Mouse (Mus musculus) testis, postnatal 14 days (tissue): ENCODE measurements at regions not wholly inside any gene's neighbourhood (a gene's known extent, or its start where the extent isn't known, plus 50 kb on each side); places are given as distances from the start of the nearest gene placed in this dataset.

ENCODE experiments used
- DNase-seq: peaks from one replicate; pipeline ENCODE4 v3.0.0; 2021; ENCODE audit warnings: low spot score

DNA sequence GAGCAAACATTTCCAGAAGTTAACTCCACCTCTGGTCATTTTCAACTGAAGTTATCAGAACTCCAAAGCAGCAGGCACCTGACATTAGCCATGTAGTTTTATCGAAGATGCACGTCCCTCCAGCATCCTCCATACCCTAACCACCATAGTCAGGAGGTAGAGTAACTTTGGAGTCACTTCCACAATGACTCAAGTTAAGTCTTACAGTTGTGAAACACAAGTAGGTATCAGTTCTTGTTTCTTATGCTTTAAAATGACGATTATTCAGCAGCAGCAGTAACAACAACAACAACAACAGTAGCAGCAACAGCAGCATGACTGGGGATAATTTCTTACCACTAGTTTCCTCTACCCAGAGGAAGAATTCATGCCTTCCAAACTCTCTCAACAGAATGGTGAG is 51.3 kb upstream of the Tank start:
- no peak for DNase-seq

DNA sequence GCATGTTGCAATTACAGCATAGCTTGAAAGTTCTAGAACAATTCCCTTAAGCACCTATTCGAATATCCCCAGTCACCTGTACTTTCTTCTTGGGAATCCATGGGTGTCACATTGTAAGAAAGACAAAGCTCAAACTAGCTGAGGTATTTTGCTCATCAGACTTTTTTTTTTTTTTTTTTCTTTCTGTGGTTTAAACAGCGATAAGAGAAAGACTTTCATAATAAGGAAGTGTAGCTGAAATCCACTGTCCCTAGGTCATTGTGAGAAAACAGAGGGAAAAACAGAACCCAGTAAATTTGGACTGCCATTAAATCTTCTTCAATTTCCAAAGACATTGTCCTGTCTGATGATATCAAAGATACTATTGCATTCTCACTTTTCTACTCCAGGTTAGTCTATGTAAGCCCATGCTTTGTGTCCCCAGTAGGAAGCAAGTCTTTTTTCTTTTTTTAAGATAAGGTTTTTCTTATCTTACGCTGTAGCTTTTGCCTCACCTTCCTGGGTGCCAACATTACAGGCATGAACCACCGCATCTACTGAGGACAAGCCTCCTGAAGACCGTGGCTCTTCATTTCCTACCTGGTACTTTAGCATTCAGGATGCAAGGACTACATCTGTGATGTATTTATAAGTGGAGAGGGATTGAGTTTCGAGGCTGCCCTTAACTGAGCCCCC is 54.2 kb upstream of the Tank start:
- DNase-seq, result no peak

- no peak for DNase-seq
Observed at GRCm38 (mm10) chr2:61514445-61515123, 63.8 kb upstream of the Tank start.

- no peak for DNase-seq
Observed at GRCm38 (mm10) chr2:61513787-61514444, 64.5 kb upstream of the Tank start.

DNA sequence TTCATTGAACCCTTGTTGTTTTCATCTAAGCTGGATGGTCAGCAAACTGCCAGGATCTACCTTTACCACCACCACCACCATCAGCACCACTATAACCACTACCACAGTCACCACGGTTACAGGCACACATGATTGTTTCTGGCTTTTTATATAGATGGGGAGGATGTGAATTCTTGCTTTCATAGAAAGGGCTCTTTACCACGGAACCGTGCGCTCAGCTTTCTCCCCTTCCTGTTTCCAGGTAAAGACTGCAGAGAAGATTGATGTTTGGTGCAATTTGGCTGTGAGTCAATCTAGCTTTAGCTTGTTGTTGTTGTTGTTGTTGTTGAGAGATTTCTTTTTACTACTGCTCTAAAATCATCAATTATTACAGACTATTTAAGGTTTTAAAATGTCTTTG is 74.8 kb upstream of the Tank start:
- no peak for DNase-seq

DNA sequence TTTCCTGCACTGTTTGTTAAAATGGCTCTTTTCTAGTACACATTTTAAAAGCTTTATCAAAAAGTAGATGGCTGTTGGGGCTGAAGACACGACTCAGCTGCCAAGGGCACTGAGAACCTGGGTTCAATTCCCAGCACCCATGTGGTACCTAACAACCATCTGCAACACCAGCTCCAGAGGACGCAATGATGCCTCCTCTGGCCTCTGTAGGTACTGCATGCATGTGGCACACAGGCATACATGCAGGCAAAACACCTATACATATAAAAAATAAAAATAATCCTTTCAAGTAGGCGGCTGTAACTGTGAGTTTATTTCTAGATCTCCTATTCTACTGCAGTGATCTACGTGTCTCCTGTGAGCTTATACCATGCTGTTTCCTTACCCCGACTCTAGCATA is 76.5 kb upstream of the Tank start:
- no peak for DNase-seq

GRCm38 (mm10) chr2:61499266-61499665 is 79.1 kb upstream of the Tank start:
- no peak for DNase-seq

- no peak for DNase-seq
Observed at GRCm38 (mm10) chr2:61497930-61498329, 80.5 kb upstream of the Tank start.

- no peak for DNase-seq
Observed at GRCm38 (mm10) chr2:61496968-61497367, 81.4 kb upstream of the Tank start.

DNA sequence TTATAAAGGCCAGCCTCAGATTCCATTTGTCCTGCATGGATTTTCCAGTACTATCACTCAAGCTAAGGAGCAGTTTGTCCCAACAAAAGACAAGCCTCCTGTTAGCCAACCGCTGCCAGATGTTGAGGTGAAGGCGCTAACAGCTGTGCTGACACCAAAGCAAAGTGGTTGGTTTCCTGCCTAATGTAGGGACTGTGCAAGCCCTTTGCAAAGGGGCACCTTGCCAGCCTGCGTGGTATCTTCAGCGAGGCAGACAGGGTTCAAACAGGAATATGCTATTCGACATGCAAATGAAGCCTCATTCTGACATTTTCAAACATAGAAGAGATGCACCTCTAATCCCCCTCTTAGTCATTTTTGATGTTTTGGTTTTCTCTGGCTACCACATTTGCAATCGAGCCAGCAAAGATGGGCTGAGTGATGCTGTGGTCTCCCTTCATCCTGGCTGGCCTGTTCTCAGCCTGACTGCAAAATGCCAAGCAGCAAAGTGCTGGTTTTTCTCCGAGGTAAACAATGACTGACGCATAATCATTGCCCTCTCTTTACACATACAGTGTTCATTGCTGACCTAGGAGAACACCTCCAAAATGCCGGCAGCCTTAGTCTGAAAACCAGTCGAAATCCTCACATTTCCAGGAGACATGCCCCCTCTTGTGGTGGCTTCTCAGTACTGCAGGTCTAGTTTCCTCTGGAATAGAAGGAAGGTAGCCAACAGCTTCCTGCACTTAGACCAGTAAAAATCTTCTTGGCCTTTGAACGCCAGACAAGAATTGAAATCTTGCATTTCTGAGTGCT is 84.3 kb upstream of the Tank start:
- peak; percentile 73 for DNase-seq

DNA sequence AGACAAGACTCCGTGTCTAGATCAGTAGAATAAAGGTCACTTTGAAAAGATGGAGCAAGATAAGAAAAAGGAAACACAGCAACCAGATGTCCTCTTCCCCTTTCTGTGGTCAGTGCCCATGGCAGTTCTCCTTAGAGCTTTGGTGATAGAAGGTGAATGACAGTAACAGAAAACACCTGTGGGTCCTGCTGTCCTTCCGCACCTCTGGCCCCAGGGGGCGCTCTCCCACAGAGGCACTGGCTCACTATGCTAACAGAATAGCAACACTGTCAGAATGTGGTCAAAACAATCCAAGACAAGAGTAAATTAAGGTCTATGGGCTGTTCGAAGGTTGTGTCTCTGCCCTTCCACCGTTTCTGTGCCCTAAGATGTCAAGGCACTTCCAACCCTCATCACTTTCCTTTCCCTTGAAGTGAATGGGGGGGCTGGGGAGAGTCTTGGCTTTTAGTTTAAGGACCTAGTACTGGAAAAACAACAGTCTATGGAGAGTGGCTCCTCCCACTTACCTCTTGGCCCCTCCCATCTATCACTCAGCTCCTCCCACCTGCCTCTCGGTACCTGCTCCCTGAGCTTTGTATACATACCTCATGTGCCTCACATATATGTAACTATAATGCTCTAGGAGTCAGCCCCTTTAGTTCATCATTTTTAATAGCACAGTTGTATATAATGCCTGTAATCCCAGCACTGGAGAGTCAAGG is 86.2 kb upstream of the Tank start:
- DNase-seq, result peak; percentile 62

- DNase-seq, result peak; percentile 9
Observed at GRCm38 (mm10) chr2:61490436-61491109, 87.8 kb upstream of the Tank start.

- DNase-seq, result no peak
Observed at GRCm38 (mm10) chr2:61489762-61490161, 88.6 kb upstream of the Tank start.

DNA sequence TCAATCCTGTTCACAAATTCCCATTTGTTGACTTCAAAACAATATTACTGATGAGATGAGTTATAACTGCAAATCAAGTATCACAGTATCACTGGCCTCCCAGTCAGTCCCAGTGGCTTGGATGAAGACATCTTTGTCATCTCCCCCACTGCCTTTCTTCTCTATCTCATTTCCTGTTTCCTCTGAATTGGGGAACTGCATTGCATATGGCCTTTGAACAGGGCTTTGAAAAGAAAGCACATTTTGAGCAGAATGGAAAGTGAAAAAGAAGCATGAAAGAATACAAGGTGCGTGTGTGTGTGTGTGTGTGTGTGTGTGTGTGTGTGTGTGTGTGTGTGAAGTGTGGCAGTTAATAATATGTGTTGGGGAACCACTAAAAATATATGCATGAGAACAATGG is 94.6 kb upstream of the Tank start:
- DNase-seq, result no peak

DNA sequence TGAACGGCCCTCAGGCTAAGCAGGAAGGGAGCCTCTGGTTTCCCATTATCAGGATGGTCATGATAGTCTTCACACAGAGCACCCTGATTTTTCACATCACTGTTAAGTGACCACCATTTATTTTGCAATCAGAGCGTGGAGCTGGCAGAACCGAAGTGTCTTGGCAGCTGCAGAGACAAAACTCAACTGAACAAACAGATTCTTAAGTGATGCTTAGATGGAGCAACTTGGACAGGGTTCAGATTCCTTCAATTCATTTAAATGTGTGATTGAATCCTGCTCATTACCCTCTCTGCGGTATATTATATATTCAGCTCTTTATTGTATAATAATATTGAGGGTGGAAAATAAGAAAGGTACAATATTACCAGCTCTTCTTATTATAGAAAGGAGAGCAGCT is 101.7 kb upstream of the Tank start:
- no peak for DNase-seq

GRCm38 (mm10) chr2:61474626-61475025 is 103.8 kb upstream of the Tank start:
- no peak for DNase-seq

DNA sequence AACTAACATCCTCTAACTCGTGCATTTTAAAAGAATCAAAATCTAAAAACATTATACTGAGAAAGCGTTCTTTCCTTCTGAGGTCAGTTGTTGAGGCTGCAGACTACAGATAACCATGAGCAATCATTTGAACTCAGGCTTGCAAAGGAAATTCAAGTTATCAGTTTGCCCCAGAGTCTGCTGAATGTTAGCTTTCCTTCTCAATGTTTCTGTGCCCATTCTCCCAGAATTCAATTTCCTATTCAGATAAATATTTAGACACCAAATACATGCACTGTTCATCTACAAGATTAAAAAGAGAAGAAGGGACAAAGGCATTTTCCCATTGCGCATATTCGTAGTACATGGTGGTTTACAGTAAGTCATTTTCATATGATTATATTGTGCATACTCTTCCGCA is 107.9 kb upstream of the Tank start:
- DNase-seq, result no peak

DNA sequence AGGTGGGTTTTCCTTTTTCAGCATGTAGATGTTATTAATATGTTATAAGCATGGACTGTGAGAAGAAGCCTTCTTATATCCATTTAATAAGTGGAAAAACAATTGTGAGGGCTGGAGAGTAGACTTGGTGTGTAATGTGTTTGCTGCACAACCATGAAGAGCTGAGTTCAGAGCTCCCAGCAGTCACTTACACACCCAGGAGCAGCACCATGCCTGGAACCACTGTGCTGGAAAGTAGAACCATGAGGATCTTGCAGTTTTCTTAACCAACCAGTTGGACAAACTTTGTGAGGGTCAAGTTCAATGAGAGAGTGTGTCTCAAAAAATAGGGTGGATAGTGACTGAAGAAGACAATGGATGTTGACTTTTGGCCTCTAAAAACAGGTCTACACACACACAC is 108.3 kb upstream of the Tank start:
- no peak for DNase-seq

DNA sequence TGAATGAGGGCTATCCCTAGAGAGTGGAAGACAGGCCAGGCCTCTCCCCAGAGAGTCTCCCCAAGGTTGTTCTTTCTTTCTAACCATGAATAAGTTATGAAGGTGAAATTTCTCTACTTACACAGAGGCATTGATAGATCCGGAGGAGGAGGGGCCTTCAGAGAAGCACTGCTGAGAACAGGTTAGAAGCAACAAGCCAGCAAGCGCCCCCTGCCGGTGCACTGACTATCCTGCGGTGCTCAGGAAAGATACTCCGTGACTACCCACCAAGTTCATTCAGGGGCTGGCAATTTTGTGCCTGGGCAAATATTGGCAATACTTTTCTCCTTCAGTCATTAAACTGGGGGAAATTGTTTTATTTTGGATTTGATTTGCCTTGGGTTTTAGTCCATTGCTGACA is 122.5 kb upstream of the Tank start:
- DNase-seq, result peak; percentile 54

- DNase-seq, result no peak
Observed at GRCm38 (mm10) chr2:61454729-61455128, 123.7 kb upstream of the Tank start.

GRCm38 (mm10) chr2:61454311-61454728 is 124.1 kb upstream of the Tank start:
- DNase-seq, result peak; percentile 57
